ENCODE assay signal across 21 mouse cellular contexts in the genomic region with DNA sequence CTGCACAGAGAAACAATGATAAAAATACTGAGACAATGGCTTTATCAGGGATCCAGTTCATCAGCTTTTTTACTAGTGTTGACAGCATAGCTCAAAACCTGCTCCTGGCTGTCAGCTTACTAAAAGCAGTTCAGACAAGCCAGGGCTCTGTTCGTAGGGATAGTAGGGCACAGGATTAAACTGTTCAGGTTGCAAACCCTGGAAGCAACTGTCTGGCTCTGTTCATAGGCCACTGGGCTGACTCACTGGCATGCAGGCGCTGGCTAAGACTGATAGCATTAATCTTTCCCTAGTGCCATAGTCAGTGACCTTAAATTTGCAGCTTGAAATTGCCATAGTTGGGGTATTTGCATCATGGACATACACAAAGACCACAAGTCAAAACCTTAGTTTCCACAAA. TPM values are rescaled to one million over a fixed set of nuclear protein-coding genes. Genes with fewer than 3 reads are reported as not detected.
DNase-seq lines count a peak whose midpoint lies in the region; ATAC-seq and TF ChIP-seq lines count a peak whose summit lies in the region.
"Had no signal": no experiment of that assay in that cellular context is flagged by ENCODE, and none has a peak within 500 bp of the region (broad histone marks: within the 10 kb centered on the region; RNA-seq: fewer than 3 reads in every experiment).

No protein-coding gene starts in this region.

- peaks cover 15% of the 10 kb centered on the region for H3K4me1 ChIP-seq in heart, embryonic 15.5 days (replicated peaks)
- no peaks in the 10 kb centered on the region for H3K4me1 ChIP-seq in kidney, adult 2 months (ENCODE audit: control insufficient read depth, insufficient read depth, low read length)
- H3K4me1 ChIP-seq: forebrain, embryonic 13.5 days; hindbrain, embryonic 15.5 days had no signal

- no peak overlapping the region for H3K27ac ChIP-seq in heart, embryonic 15.5 days
- H3K27ac ChIP-seq in kidney, adult 2 months (ENCODE audit: insufficient read depth, low read depth, low read length): no peak overlapping the region
- H3K27ac ChIP-seq: embryonic facial prominence, embryonic 10.5 days; forebrain, embryonic 13.5 days; heart, embryonic 10.5 days; hindbrain, embryonic 15.5 days had no signal

- H3K9ac ChIP-seq in heart, embryonic 15.5 days: no peak overlapping the region
- H3K9ac ChIP-seq: forebrain, embryonic 13.5 days; forebrain, postnatal 0 days; hindbrain, embryonic 15.5 days had no signal

- DNase-seq in adrenal gland, adult 2 months: peak; percentile 63
- DNase-seq in adrenal gland, postnatal 4 days (ENCODE audit: low spot score in 2 of 2): no peak
- no peak for DNase-seq in heart, postnatal 25 days (ENCODE audit: low spot score)
- peak; percentile 18 for DNase-seq in adrenal gland, postnatal 25 days
- no peak for DNase-seq in right cerebral cortex, adult 2 months (ENCODE audit: low spot score in 2 of 2)
- DNase-seq in kidney, adult 2 months: no peak
- DNase-seq: cerebellum, adult 11-12 months; cerebellum, adult 9-11 months; cerebellum, postnatal 36 days; forebrain, postnatal 0 days; gastrocnemius, postnatal 25 days; heart, postnatal 36 days; kidney, adult 8-10 months had no signal

- intact Hi-C loops in heart, postnatal 25 days (cut with DNase I): no loop called here

- TF ChIP-seq CTCF in kidney, adult 2 months (conservative IDR thresholded peaks at IDR 0.05; ENCODE audit: insufficient read depth, insufficient read length, low read depth, low read length): no peak

- H3K4me2 ChIP-seq in heart, embryonic 15.5 days: no peak overlapping the region
- H3K4me2 ChIP-seq: forebrain, embryonic 13.5 days; hindbrain, embryonic 15.5 days had no signal

- H3K4me3 ChIP-seq in heart, embryonic 15.5 days: no peak overlapping the region
- H3K4me3 ChIP-seq in kidney, adult 2 months (ENCODE audit: insufficient read depth, low read depth, low read length): no peak overlapping the region
- H3K4me3 ChIP-seq: embryonic facial prominence, embryonic 10.5 days; forebrain, embryonic 13.5 days; heart, embryonic 10.5 days; hindbrain, embryonic 15.5 days had no signal

- no peaks in the 10 kb centered on the region for H3K36me3 ChIP-seq in heart, embryonic 15.5 days
- no peaks in the 10 kb centered on the region for H3K36me3 ChIP-seq in kidney, adult 2 months (ENCODE audit: control insufficient read depth, insufficient read depth, low read length)
- H3K36me3 ChIP-seq: embryonic facial prominence, embryonic 10.5 days; heart, embryonic 10.5 days; hindbrain, embryonic 15.5 days had no signal

- ATAC-seq in heart, embryonic 15.5 days (replicated peaks; ENCODE audit: insufficient number of reproducible peaks, insufficient read depth, low FRiP score, low read depth): peak; percentile 47; the same call in 1 of the 2 replicates
- ATAC-seq: forebrain, embryonic 13.5 days; forebrain, postnatal 0 days; intestine, embryonic 16.5 days had no signal

- 23% methylated on average over 2 of the region's 2 CpGs for WGBS in heart, embryonic 15.5 days
- WGBS in kidney, adult 2 months: 74% methylated on average over 2 of the region's 2 CpGs

- no peaks in the 10 kb centered on the region for H3K27me3 ChIP-seq in heart, embryonic 15.5 days
- H3K27me3 ChIP-seq in kidney, adult 2 months (replicated peaks; ENCODE audit: control insufficient read depth, insufficient read depth, low read length): no peaks in the 10 kb centered on the region
- H3K27me3 ChIP-seq: forebrain, embryonic 13.5 days; hindbrain, embryonic 15.5 days had no signal

- H3K9me3 ChIP-seq in heart, embryonic 15.5 days (replicated peaks): no peaks in the 10 kb centered on the region
- H3K9me3 ChIP-seq: embryonic facial prominence, embryonic 10.5 days; forebrain, embryonic 13.5 days; heart, embryonic 10.5 days; hindbrain, embryonic 15.5 days had no signal

- TF ChIP-seq POLR2A in kidney, adult 2 months (IDR thresholded peaks at IDR 0.05; ENCODE audit: low read depth, low read length): no peak

RNA-seq across cellular contexts. Expression of a gene that starts 10.4 kb away (rescaled TPM):
- total RNA-seq in adrenal gland, adult 2 months (2021): 1 to 10 TPM; 3.6 to 4.5 TPM
- polyA plus RNA-seq in adrenal gland, adult 2 months (2012; rRNA removed): not detected in 2 replicates
- total RNA-seq in adrenal gland, postnatal 4 days (2021): 1 to 10 TPM in 1 of 2 experiments, under 1 TPM in 1; 0.82 to 2.7 TPM
- polyA plus RNA-seq in heart, embryonic 15.5 days (2015; fragmentation: Nextera tagmentation; extraction: Ambion mirVana): 14.2 and 21.6 TPM in 2 replicates
- total RNA-seq in heart, postnatal 25 days (2021): 1 to 10 TPM in 1 of 2 experiments, under 1 TPM in 1; 0.29 to 1.6 TPM
- total RNA-seq in adrenal gland, postnatal 25 days (2021): not detected in 2 replicates
- polyA plus RNA-seq in kidney, adult 2 months (2012; rRNA removed): 0.20 and 1.8 TPM in 2 replicates
- total RNA-seq: forebrain, postnatal 0 days; gastrocnemius, postnatal 25 days; MEL had no signal
- polyA plus RNA-seq: C2C12; forebrain, embryonic 13.5 days had no signal

Comparison
In these comparisons a context has a peak if more than half of its experiments do, and no peak if none do; other contexts are left out.
1. DNase-seq: peak in adrenal gland, adult 2 months (single experiment) and adrenal gland, postnatal 25 days (single experiment); none in adrenal gland, postnatal 4 days (0 of 2), heart, postnatal 25 days (single experiment), right cerebral cortex, adult 2 months (0 of 2) and kidney, adult 2 months (single experiment).